Mouse (Mus musculus): ENCODE data around the gene Tmx2.
"Not testable (repeated sequence)": the region's sequence is repeated elsewhere in the genome, so short reads cannot be mapped to it uniquely, and the experiment has no call there.

Tmx2 gene

DNA sequence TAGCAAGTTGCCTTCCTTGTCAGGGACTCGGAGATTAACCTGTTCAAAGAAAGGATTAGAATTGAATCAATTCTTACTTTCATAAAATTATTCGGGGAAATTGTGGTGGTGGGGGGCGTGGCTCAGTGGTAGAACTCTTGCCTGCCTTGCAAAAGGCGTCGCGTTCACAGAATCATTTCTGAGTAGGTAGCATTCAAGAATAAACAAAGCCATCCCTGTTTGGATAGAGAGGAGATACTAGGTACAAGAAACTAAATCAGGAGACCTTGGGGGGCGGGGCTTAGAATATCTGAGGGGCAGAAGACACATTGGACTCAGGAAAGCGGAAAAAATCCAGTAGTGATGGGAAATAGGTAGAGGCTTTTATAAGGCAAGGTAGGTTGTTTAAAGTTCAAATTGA, at the start of gene Tmx2:
Gene Tmx2, minus strand, starts transcription at position 125 of the 400 bp plus-strand sequence.
- no peak for DNase-seq

DNA sequence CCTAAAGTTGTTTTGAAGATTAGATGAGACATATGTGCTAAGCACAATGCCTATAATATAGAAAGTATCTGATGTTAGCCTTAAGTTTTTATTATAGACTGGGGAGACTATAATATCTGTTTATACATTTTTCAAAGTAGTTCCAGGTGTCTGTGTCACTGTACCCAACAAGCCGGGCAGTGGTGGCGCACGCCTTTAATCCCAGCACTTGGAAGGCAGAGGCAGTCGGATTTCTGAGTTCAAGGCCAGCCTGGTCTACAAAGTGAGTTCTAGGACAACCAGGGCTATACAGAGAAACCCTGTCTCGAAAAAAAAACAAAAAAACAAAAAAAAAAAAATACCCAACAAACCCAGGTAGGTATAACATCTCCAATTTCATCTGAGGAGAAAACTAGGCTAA, 49.3 kb upstream of the Tmx2 start:
- DNase-seq, result not testable (repeated sequence)

DNA sequence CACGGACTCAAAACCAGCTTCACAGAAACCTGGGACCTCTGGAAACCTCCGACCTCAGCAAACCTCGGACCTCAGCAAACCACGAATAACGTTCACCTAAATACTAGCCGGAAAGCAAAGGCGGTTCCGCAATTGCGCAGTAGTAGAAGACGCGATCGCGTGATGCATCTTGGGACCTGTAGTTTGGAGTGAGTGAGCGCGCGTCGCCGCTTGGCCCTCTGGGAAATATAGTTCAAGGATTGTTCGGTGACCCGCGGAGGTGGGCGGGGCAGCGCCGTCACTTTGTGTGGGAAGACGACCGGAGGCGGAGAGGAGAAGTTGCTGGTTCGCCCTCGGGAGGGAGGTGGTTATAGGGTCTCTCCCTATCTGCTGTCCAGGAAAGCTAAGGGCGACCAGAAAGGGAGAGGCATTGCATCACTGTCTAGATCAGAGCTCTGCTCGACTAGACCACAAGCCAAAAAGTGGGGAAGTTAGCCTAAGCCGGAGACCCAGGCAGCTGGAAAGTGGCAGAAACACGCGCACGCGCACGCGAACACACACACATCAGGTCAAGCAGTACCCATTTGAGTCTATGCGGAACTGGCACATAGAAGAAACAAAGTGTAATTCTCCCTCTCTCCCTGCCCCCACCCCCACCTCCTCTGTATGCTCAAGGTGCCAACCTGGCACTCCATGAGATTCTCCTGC, 48.4 kb upstream of the Tmx2 start, which contains the start of gene Clp1:
Gene Clp1, minus strand, starts transcription at position 179 of the 687 bp plus-strand sequence.
- DNase-seq, result peak; percentile 98

DNA sequence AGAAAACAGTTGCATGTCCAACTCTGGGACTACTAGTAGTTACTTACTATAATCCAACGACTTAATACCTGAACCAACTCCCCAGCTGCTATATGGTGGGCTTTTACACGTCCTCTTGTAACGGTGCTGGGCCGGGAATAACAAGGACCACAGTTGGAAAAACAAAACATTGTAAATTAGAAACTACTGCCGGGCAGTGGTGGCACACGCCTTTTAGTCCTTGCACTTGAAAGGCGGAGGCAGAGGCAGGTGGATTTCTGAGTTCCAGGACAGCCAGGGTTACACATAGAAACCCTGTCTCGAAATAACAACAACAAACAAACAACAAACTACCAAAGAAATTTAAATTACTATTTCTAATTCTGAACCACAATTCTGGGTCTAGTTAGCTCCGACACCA, 47.8 kb upstream of the Tmx2 start:
- no peak for DNase-seq

DNA sequence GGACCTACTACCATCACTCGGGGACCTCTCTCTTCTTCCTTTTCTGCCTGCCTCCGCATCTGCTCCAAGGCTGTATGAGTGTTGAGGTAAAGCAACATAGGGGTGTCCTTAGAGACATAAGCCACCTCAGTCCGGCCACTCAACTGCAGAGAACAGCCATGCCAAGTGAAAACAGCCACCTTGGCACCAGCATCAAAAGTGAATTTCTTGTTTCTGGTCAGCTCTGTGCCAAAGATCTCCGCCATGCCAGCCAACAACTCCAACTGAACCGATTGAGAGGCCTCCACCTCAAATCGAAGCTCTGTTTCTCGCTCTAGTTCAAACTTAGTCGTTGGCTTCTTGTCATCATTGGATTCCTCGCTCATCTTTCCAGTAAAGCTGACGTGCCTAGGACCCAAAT, 46.8 kb upstream of the Tmx2 start:
- no peak for DNase-seq

DNA sequence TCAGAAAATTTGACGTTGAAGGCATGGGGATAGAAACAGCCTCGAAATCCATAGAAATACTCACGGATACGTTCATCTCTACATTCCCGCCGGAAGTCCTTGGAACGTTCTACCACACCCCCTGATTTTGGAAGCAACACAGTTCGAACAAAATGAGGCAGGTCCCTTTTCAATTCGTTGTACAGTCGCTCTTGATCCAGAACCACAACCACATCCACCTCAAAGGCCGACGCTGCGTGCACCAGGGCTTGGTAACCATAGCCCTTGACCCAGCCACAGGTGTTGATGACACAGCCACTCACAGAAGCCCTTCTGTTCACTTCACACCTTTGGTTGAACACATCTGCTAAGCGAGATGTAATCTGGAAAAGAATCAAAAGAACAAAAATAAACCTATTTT, 44.9 kb upstream of the Tmx2 start:
- DNase-seq, result no peak

DNA sequence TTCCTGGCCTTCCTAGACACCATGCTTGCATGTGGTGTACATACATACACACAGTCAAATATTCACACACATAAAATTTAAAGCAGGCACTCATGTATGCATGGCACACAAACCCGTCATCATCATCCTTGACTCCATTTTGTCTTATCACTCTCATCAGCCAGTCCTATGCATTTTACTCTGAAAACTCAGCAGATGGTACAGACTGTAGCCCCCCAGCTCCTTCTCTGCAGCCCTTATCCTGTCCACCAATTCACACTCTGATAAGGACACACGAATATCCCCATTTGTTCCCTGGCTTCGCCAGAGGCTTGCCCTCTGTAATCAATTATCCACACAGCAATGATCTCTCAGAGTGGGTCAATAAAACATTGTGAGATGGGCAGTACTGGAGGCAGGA, 42.2 kb upstream of the Tmx2 start:
- DNase-seq, result no peak

DNA sequence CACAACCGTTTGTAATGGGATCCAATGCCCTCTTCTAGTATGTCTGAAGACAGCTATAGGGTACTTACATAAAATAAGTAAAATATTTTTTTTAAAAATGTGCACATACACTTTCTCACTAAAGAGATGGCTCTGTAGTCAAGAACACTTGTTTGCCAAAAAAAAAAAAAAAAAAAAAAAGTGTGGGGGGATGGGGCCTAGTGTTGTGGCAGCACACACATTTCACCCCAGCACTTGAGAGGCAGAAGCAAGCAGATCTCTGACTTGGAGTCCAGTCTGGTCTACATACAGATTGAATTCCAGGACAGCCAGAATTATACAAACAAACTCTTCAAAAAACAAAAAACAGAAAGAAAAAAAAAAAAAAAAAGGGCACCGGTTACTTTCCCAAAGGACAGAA, 41.8 kb upstream of the Tmx2 start:
- DNase-seq, result no peak

DNA sequence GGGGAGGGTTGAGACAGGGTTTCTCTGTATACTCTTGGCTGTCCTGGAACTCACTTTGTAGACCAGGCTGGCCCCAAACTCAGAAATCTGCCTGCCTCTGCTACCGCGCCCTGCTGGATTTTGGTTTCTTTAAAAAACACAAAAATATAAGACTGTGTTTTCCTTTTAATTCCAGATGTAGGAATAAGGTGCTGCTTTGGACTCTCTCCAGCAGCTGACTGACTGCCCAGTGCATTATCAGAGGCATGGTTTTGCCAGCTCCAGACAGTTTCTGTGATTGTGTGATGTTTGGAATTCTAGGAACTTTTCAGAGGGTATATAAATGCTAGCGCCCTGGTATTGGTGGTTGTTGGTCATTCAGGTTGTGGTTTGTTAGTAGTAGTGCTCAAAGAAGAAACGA, 38.4 kb upstream of the Tmx2 start:
- DNase-seq, result no peak

DNA sequence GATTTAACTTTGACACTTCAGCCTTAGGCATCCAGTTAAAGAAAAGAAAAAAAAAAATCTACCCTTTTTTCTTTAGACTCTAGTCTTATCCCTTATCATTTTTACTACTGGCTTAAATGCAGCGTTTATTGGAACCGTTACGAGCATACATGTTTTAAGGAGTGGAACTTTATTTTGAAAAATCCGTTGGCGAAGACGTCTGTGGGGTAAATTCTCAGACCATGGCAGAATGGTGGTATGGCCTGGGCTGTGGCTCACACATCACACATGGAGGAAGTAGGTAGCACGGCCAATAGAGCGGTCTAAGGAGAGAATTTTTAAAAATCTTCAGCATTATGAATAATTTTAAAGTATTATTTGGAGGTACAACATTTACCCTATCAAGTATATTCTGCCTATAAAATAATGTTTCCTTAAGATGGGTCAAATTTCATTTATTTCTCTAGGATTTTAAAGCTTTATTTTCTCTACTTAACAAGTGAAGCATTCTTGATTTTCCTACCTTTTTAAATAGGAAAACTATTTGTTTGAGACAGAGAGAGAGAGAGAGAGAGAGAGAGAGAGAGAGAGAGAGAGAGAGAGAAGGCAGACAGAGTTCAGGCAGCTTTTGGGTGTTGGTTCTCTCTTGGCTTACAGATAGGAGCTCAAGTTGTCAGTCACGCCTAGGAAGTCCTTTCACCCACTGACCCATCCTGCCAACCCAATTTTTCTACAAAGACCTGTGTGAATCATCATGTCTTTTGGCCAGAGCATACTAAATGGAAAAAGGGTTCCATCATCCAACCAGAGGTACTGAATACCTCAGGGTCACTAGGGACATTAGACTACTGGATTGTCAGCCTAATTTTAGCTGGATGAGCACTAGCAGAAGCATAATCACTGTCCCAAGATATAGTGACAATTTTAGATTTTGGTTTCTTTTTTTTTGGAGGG, 37.7 kb upstream of the Tmx2 start:
- no peak for DNase-seq

DNA sequence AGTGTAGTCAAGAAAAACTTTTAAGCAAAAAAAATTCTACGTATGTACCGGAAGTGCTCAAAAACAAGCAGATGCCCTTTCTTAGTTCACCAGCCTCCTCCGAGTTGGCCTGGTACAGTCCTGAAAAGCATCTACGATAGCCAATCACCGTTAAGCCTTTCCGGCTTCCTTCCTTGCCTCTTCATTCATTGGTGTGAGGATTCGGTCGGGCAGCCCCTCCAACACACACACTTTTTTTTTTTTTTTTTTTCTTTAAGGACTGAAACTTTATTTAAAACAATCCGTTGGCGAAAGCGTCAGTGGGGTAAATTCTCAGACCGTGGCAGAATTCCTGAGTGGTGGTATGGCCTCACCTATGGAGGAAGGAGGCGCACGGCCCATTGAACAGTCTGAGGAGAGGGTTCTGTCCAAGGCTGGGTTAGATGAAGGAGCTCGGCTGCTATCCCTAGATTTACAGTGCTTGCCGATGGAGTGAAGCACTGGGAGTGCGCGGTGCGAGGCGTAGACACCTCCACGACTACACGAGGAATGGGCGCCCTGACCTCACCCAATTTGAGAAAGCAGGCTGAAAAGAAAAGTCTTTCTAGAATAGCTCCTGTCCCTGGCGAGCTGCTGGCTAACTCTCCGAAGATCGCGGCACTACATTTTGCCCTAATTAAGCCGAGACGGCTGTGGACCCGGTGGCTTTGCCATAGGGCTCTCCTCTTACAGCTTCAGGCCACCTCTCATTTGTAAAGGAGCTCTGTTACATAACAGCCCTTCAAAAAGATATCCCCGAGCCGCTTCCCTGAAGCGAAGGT, 36.8 kb upstream of the Tmx2 start:
- peak; percentile 85 to 95 for DNase-seq

DNA sequence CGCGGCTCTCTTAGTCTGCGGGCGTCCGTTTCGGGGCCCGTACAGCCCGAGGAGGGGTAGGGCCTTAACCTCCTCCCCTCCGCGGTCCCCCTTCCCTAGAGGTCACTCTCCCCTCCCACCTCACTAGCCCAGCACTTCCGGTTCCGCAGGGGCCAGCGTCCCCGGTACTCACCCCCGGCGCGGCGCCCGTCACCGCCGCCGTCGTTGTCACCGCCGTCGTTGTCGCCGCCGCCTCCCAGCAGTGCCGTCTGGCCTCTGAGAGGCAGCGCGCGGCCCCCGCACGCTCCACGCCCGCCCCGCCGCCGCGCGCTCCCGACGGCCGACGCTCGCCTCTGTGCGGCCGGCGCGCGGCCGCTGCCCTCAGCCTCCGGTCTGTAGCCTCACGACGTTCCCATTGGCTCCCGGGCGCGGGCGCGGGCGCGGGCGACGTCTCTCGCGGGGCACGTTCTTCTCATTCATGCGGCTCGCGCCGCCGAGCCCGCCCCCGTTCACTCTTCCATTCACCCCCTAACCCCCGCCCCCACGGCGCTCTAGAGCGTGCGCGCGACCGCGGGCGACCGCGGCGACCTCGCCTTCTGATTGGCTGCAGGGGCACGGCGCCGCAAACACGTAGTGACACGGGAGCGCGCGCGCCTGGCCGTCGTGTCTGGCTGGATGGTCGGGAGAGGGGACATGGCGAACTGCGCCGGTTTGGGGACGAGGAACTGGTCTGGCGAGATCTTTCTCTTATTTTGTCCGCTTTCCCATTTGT, 36.0 kb upstream of the Tmx2 start, which contains the start of gene Zdhhc5:
Gene Zdhhc5, minus strand, starts transcription at position 370 of the 751 bp plus-strand sequence.
- peak; percentile 98 to 100 for DNase-seq

DNA sequence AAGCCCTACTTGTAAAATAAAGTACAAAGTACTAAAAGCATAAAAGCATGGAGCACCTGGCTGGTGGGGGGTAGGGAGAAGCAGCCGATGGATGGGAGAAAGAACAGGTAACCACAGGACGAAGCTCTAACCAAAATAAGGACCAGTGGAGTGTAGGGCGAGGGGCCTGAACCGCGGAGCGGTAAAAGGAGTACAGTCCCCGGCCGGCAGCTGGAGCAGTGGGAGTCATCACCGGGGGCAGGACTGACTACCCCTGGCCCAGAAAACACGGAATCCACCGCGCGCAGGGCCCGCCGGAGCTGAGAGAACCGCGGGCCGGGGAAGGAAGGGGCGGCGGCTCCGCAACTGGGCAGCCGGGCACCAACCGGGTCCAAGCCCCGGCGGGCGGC, 35.5 kb upstream of the Tmx2 start:
- DNase-seq, result no peak

DNA sequence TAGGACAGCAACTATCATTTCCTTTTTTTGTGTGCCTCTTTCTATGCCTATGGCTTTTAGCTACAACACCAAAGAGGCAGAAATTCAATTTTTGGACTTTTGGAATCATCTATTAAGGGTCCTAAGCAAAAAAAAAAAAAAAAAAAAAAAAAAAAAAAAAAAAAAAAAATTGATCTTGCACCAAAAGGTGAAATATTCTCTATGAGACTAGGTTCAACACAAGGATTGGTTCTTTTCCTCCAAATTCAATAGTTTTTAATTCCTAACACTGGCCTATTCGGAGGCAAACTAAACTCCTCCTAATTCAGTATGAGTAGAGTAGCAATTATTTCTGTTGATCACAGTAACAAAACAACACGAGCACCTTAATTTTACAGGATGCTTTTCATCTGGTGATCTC, 33.0 kb upstream of the Tmx2 start:
- DNase-seq, result no peak

DNA sequence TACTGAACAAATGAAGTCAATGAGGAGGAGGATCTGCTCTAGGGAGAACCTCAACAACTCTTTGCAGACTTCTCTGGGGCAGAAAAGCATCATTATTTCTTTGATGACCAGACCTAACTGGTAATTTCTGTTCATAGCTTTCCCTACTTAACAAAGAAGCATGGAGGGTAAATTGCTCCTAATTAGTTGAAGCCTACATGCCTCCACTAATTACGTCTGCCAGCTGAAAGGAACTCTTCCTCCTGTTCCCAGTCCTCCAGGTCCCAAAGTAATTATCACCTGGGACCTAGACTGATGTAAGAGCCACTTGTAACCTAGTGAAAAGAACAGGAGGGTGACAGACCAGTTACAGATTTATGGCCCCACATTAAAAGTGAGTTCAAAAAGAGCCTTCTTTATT, 28.6 kb upstream of the Tmx2 start:
- DNase-seq, result no peak

DNA sequence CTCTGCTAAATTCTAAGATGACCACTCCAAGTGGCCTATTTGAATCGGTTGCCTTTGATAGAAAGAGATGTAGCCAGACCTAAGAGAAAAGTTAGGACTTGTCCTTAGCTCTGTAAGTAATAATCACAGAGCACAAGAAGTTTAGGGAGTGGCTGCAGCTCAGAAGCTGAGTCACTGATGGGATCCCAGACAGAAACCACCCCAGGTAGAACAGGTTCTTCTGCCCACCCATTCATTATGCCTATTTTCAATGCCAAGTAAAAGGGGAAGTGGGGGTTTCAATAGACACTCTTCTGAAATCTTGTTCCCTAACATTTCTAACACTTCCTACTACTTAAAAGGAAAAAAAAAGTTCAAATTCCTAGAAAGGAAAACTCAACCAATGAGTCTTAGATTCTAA, 26.4 kb upstream of the Tmx2 start:
- DNase-seq, result no peak

DNA sequence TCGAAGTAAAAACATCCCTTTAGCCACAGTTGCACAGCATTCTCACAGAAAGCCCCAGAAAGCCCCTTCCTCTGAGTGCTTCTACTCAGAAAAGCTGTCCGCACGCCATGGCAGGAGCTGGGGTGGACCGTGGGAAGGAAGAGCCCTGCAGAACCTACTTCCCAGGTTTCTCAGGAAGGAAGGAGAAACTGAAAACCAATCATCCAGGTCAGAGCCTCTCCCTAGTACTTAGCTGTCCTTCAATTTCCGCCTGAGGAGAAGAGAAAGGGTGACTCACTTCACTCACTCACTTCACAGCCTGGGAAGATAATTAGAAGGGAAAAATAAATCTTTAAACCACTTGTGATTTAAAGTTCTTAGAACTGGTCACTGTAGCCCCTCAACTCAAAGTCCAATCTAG, 25.4 kb upstream of the Tmx2 start:
- no peak for DNase-seq

DNA sequence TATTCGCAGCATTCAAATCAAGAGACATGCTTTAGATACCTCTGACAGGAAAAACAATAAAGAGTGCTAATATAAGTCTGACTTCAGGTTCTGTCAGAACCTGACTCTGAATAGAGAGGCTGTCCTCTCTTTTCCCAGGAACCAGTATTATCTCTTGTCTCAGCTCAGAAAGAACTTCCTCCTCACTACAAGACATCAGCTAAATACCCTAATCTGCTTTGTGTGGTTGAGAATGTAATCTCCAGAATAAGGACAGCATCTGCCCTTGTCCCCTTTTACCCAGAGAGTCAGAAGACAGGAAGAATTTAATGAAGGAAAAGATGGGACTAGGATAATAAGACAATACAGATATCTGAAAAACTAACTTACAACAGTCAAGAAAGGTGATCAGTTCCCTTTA, 24.6 kb upstream of the Tmx2 start:
- no peak for DNase-seq

DNA sequence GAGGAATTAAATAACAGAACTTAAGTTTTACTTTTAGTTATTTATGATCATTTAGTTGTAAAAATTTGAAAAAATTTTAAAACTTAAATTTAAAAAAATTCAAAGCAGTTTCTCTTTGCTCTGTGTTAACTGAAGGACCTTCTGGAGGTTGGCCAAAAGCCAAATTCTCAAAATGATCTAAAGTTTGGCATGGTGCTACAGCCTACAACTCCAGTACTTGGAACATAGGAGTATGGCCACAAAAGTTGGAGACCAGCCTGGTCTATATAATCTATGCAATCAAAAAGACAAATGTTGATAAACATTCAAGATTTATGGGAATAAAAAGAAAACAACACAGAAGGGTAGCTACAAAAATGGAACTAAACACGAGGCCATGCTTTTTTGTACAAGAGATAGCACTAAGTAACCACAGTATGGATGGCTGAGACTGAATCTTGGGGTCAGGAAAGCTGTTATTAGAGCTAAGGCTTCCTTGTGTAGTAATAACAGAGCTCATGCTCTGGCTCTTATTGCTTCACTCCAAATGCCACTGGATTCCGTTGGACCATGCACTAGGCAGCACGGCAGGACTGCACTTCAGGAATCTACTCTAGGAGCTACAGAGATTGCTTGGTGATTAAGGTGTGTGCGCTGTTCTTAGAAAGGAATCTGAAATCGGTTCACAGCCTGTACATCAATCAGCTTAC, 16.2 kb upstream of the Tmx2 start:
- no peak for DNase-seq

DNA sequence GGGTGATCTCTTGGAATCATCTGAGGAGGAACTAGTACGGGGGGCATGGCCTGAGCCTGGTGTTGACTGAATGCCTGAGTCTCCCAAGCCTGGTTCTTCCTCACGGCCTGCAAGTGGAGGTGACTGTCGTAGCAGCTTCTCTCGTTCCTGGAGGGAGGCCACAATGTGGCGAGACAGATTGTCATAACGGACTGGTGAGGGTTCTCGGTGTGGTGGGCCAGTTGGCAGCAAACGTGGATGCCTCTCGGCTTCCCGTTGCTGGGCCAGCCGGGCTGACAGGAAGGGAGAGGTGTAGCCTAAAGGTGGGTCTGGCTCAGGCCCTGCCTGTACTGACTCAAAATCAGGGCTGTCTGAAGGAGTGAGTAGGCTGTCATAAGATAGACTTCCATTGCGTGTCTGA, 11.1 kb upstream of the Tmx2 start:
- no peak for DNase-seq

DNA sequence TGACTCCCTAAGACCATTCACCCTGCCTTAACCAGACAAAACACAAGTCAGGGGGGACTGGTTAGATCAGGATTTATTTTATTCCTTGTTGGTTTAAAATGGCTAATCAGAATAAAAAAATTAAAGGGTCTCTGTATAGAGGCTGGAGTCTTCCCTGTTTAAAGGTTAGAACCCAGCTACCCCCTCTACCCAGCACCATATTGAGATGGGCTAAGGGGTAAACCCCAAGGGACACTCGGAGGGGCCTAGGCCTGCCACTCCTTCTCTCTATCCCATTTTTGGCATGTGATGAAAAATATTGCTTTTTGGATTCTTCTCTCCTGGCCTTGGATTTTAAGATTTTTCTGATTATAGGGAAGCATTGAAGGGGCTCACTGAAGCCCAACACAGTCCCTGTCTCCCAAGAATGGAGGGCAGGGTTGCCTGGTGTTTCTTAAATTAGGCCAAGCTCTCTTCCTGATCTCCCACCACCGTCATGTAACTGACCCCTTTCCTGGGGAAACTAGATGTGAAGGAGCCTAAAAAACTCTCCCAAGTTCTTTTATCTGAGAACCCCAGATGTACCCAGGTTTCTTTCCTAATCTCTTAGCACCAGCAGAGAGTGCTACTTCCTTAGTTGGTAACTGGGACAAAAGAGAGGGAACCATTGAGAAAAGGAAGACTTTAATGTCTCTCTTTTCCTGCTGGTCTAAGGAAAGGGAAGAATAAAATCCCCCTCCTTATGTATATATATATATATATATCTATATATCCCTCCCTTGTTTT, 9.3 kb upstream of the Tmx2 start:
- DNase-seq, result no peak

Data from kidney, postnatal 25 days (tissue).